In the genomic region with DNA sequence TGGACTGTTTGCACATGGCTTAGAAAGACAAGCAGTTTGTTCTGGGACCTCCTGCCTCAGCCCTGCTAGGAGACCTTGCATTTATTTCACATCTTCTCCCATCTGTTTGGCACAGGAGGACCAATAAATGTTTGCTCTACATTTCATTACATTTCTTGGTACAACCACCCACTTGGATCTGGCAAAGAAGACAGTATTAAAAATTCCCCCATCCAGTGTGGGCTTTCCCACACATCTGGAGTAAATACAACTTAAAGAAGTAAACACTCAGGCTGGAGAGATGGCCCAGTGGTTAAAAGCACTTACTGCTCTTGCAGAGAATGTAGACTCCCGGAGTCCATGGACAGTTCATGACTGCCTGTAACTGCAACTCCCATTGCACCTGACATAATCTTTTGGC, we compare ENCODE assay signal across 22 mouse cellular contexts.
DNase-seq lines count a peak whose midpoint lies in the region; ATAC-seq lines count a peak whose summit lies in the region.
"Had no signal": no experiment of that assay in that cellular context is flagged by ENCODE, and none has a peak within 500 bp of the region (broad histone marks: within the 10 kb centered on the region; RNA-seq: fewer than 3 reads in every experiment).

No protein-coding gene starts in this region.

- no peak overlapping the region for H3K27ac ChIP-seq in embryonic facial prominence, embryonic 14.5 days (replicated peaks; ENCODE audit: low read depth, low read length)
- H3K27ac ChIP-seq in embryonic facial prominence, embryonic 10.5 days (replicated peaks), result no peak overlapping the region
- H3K27ac ChIP-seq in kidney, embryonic 15.5 days, result peak overlapping the region; percentile 79
- H3K27ac ChIP-seq in midbrain, embryonic 11.5 days (ENCODE audit: low read depth, low read length), result no peak overlapping the region
- H3K27ac ChIP-seq in midbrain, embryonic 16.5 days (ENCODE audit: low read length), result no peak overlapping the region
- H3K27ac ChIP-seq: forebrain, embryonic 15.5 days; heart, adult 2 months; heart, embryonic 15.5 days; hindbrain, embryonic 10.5 days; hindbrain, embryonic 14.5 days had no signal

- no peaks in the 10 kb centered on the region for H3K4me1 ChIP-seq in embryonic facial prominence, embryonic 14.5 days (ENCODE audit: control insufficient read depth, insufficient read depth, low read length)
- peaks cover 3% of the 10 kb centered on the region; the same call in 1 of the 2 replicates for H3K4me1 ChIP-seq in embryonic facial prominence, embryonic 10.5 days
- H3K4me1 ChIP-seq in kidney, embryonic 15.5 days, result peaks cover 42% of the 10 kb centered on the region
- H3K4me1 ChIP-seq in midbrain, embryonic 11.5 days (ENCODE audit: control insufficient read depth, insufficient read depth, low read length), result no peaks in the 10 kb centered on the region
- H3K4me1 ChIP-seq in midbrain, embryonic 16.5 days (ENCODE audit: control insufficient read depth, insufficient read depth, low read length), result no peaks in the 10 kb centered on the region
- H3K4me1 ChIP-seq: forebrain, embryonic 15.5 days; heart, embryonic 15.5 days had no signal

- no peak overlapping the region for H3K4me2 ChIP-seq in embryonic facial prominence, embryonic 14.5 days (ENCODE audit: low read depth, low read length)
- no peak overlapping the region for H3K4me2 ChIP-seq in kidney, embryonic 15.5 days
- no peak overlapping the region for H3K4me2 ChIP-seq in midbrain, embryonic 11.5 days
- H3K4me2 ChIP-seq in midbrain, embryonic 16.5 days (ENCODE audit: low read length), result no peak overlapping the region
- H3K4me2 ChIP-seq: forebrain, embryonic 15.5 days; heart, embryonic 11.5 days; heart, embryonic 15.5 days; hindbrain, embryonic 14.5 days had no signal

- no peak overlapping the region for H3K4me3 ChIP-seq in embryonic facial prominence, embryonic 14.5 days (ENCODE audit: low read depth, low read length)
- no peak overlapping the region for H3K4me3 ChIP-seq in embryonic facial prominence, embryonic 10.5 days
- no peak overlapping the region for H3K4me3 ChIP-seq in kidney, embryonic 15.5 days (replicated peaks)
- H3K4me3 ChIP-seq in midbrain, embryonic 11.5 days (ENCODE audit: low read depth, low read length), result no peak overlapping the region
- H3K4me3 ChIP-seq in midbrain, embryonic 16.5 days (ENCODE audit: low read depth, low read length), result no peak overlapping the region
- H3K4me3 ChIP-seq: forebrain, embryonic 15.5 days; heart, adult 2 months; heart, embryonic 15.5 days; hindbrain, embryonic 10.5 days had no signal

- H3K27me3 ChIP-seq in embryonic facial prominence, embryonic 14.5 days (replicated peaks; ENCODE audit: control insufficient read depth, insufficient read depth, low read length), result no peaks in the 10 kb centered on the region
- H3K27me3 ChIP-seq in embryonic facial prominence, embryonic 10.5 days (replicated peaks; ENCODE audit: low read depth, poor library complexity, severe bottlenecking), result no peaks in the 10 kb centered on the region
- no peaks in the 10 kb centered on the region for H3K27me3 ChIP-seq in kidney, embryonic 15.5 days
- no peaks in the 10 kb centered on the region for H3K27me3 ChIP-seq in midbrain, embryonic 11.5 days (ENCODE audit: control insufficient read depth, insufficient read depth, low read length)
- no peaks in the 10 kb centered on the region for H3K27me3 ChIP-seq in midbrain, embryonic 16.5 days (ENCODE audit: control insufficient read depth, insufficient read depth, low read depth, low read length)
- H3K27me3 ChIP-seq: forebrain, embryonic 15.5 days; heart, embryonic 15.5 days had no signal

- DNase-seq in embryonic facial prominence, embryonic 14.5 days (ENCODE audit: low spot score), result peak; percentile 81
- DNase-seq in embryonic facial prominence, embryonic 10.5 days (ENCODE audit: low spot score), result no peak
- no peak for DNase-seq in kidney, postnatal 25 days
- DNase-seq in midbrain, embryonic 11.5 days (ENCODE audit: low spot score, missing footprints), result peak; percentile 74
- no peak for DNase-seq in layer of hippocampus, adult 8-10 months (ENCODE audit: low spot score in 2 of 2)
- DNase-seq: adrenal gland, postnatal 14 days; B cell, adult 2 months; cerebellum, adult 11-12 months; cerebellum, adult 9-10 months; cerebellum, postnatal 25 days; gastrocnemius, postnatal 10 days; heart, adult 2 months; heart, postnatal 14 days had no signal

- ATAC-seq in embryonic facial prominence, embryonic 14.5 days (ENCODE audit: low read depth), result 0 out of 2 replicates have a peak, but pooled peaks have one; percentile 9
- ATAC-seq in kidney, embryonic 15.5 days (replicated peaks; ENCODE audit: low FRiP score), result no peak
- no peak for ATAC-seq in midbrain, embryonic 11.5 days (ENCODE audit: low FRiP score)
- no peak for ATAC-seq in midbrain, embryonic 16.5 days
- ATAC-seq: CD4-positive, CD25-positive, alpha-beta regulatory T cell, adult 4 months; forebrain, embryonic 15.5 days had no signal

- H3K9me3 ChIP-seq in embryonic facial prominence, embryonic 14.5 days (ENCODE audit: control insufficient read depth, low read length), result 0 out of 2 replicates have a peak, but pooled peaks cover 3% of the 10 kb centered on the region
- H3K9me3 ChIP-seq in embryonic facial prominence, embryonic 10.5 days, result no peaks in the 10 kb centered on the region
- no peaks in the 10 kb centered on the region for H3K9me3 ChIP-seq in kidney, embryonic 15.5 days (replicated peaks)
- H3K9me3 ChIP-seq in midbrain, embryonic 11.5 days (ENCODE audit: control insufficient read depth, low read length), result no peaks in the 10 kb centered on the region
- H3K9me3 ChIP-seq in midbrain, embryonic 16.5 days (replicated peaks; ENCODE audit: control insufficient read depth, low read length, poor library complexity, severe bottlenecking), result no peaks in the 10 kb centered on the region
- H3K9me3 ChIP-seq: forebrain, embryonic 15.5 days; heart, embryonic 15.5 days had no signal

- WGBS in embryonic facial prominence, embryonic 14.5 days, result 39% methylated on average over 1 of the region's 1 CpGs
- 85% methylated on average over 1 of the region's 1 CpGs for WGBS in embryonic facial prominence, embryonic 10.5 days
- 51% methylated on average over 1 of the region's 1 CpGs for WGBS in kidney, embryonic 15.5 days
- 90% methylated on average over 1 of the region's 1 CpGs for WGBS in midbrain, embryonic 11.5 days
- WGBS in midbrain, embryonic 16.5 days, result 83% methylated on average over 1 of the region's 1 CpGs

- no peaks in the 10 kb centered on the region for H3K36me3 ChIP-seq in embryonic facial prominence, embryonic 14.5 days (ENCODE audit: control insufficient read depth, insufficient read depth, low read length)
- H3K36me3 ChIP-seq in embryonic facial prominence, embryonic 10.5 days (replicated peaks), result no peaks in the 10 kb centered on the region
- no peaks in the 10 kb centered on the region for H3K36me3 ChIP-seq in kidney, embryonic 15.5 days
- no peaks in the 10 kb centered on the region for H3K36me3 ChIP-seq in midbrain, embryonic 11.5 days (ENCODE audit: control insufficient read depth, insufficient read depth, low read length)
- no peaks in the 10 kb centered on the region for H3K36me3 ChIP-seq in midbrain, embryonic 16.5 days (ENCODE audit: control insufficient read depth, insufficient read depth, low read length)
- H3K36me3 ChIP-seq: forebrain, embryonic 15.5 days; G1E; heart, embryonic 15.5 days; hindbrain, embryonic 10.5 days had no signal

- H3K9ac ChIP-seq in embryonic facial prominence, embryonic 14.5 days (ENCODE audit: low read depth, low read length), result no peak overlapping the region
- H3K9ac ChIP-seq in kidney, embryonic 15.5 days, result no peak overlapping the region
- no peak overlapping the region for H3K9ac ChIP-seq in midbrain, embryonic 11.5 days (ENCODE audit: low read length)
- no peak overlapping the region for H3K9ac ChIP-seq in midbrain, embryonic 16.5 days (ENCODE audit: low read depth, low read length)
- H3K9ac ChIP-seq: forebrain, embryonic 15.5 days; heart, embryonic 15.5 days; hindbrain, embryonic 14.5 days had no signal

Comparison
In these comparisons a context has a peak if more than half of its experiments do, and no peak if none do; other contexts are left out.
1. DNase-seq: peak in embryonic facial prominence, embryonic 14.5 days (single experiment) and midbrain, embryonic 11.5 days (single experiment); none in embryonic facial prominence, embryonic 10.5 days (single experiment), kidney, postnatal 25 days (0 of 2) and layer of hippocampus, adult 8-10 months (0 of 2).